Mouse (Mus musculus): ENCODE results near the gene Rps7. TPM values are rescaled to one million over a fixed set of nuclear protein-coding genes. Genes with fewer than 3 reads are reported as not detected.

Gene Rps7
- total RNA-seq, 4 experiments from 2014 or later: 394 to 492 (median 461) TPM

GRCm38 (mm10) chr12:28614401-28614800 is 21.4 kb downstream of the Rps7 start:
- DNase-seq: no peak

DNA sequence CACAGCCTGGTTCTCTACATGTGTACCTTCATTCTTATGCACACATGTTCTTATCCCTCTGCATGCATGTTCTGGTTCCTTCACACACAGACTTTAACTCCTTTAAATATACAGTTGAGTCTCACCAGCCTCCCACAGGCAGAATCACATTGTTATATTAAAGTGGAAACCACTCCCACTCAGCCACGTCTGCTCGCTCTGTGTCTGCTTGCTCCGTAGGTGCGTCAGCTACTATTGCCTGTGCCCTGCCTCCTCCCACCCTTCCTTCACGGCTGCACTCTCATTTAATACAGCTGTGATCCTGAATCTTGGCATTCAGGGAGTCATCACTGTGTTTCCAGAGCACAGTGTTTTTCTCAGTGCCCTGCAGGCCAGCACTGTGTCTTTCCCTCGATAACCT is 23.4 kb downstream of the Rps7 start:
- no peak for DNase-seq

GRCm38 (mm10) chr12:28607546-28608305 is 28.0 kb downstream of the Rps7 start:
- DNase-seq: no peak

- DNase-seq: no peak
Observed at GRCm38 (mm10) chr12:28603494-28603893, 32.3 kb downstream of the Rps7 start.

- DNase-seq: peak; percentile 20
Observed at GRCm38 (mm10) chr12:28602259-28602658, 33.5 kb downstream of the Rps7 start.

DNA sequence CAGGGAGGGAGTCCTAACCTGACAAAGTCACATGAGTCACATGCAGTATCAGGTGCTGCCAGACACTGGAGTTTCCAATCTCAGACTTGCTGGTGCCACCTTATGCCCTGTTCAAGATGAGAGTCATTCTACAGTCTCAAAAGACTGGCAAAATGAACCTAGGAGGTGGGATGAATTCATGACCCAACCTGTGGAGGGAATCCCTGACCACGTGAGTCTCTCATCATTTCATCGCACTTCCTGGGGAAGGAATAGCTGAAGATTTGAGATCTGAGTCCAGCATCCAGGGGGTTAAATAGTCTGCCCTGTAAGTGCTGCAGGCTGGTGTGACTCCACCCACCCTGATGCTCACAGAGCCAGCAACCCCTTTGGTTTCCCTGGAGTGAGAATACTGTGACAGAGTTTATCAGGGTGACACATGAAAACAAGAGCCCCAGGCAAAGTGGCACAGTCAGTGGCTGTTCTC is 37.2 kb downstream of the Rps7 start:
- no peak for DNase-seq

DNA sequence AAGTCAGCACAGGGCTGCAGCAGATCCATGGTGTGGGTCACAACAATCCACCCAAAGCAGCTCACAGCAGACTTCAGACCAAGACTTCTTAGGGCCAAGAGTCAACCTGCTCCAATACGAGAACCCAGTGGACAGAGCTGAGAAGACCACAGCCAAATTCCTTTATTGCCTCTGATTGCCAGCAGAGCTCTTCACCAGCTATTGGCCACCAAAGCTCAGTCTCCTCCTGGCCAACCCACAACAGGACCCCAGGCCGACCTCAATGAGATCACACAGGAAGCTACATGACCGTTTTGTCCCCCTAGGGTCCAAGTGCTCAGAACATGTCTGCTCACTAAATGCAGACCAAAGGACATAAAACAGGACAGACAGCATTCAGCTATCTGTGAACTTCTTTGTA is 37.6 kb downstream of the Rps7 start:
- no peak for DNase-seq

DNA sequence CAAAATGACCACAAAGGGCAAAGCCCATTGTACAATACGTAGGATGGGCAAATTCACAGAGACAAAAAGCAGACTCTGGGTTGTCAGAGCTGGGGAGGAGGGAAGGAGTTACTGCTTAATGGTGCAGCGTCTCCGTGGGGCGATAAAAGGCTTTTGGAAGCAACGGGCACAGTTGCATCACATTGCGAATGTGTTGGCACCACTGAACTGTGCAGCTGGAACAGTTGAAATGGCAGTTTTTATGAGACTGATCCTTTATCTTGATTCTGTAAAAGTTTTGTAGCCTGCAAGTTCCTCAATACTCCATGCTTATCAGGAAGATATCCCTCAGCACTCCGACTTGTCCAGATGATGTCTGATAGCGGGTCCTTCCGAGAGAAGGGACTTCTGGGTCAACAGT is 38.1 kb downstream of the Rps7 start:
- DNase-seq: no peak

- no peak for DNase-seq
Observed at GRCm38 (mm10) chr12:28596851-28597250, 38.9 kb downstream of the Rps7 start.

DNA sequence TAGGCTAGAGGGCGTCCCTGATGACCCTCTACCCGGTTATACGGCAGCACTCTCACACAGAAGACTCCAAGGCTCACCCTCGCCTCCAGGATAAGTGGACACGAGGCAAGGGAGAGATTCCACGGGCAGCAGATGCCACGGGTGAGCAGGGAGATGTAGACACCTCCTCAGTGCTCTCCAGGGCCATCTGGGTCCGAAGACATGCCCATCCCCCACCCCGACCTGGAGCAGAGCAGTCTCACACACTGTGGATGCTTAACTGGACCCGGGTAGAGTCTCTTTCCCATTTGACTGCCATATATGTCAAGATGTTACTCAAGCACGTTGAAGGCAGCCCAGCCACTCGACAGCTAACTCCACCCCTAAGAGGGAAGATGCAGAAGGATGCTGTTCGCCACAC is 45.3 kb downstream of the Rps7 start:
- DNase-seq: no peak

GRCm38 (mm10) chr12:28589090-28589868 is 46.5 kb downstream of the Rps7 start:
- peak; percentile 74 for DNase-seq

- no peak for DNase-seq
Observed at GRCm38 (mm10) chr12:28587949-28588348, 47.8 kb downstream of the Rps7 start.

DNA sequence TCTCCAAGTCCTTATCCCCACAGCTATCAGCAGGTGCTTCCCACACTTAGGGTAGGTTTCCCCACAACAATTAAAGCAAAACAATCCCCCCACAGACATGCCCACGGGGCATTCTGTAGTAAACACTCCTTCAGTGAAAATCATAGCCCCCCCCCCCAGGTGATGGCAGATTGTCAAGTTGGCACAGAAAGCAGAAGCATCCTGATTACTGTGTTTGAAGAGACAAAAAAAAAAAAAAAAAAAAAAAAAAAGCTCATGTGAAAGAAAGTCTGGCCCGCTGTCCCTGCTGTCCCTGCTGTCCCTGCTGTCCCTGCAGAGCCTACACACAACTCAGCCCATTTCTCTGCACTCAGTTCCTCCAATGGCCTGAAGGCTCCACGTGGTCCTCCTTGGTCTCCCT is 51.7 kb downstream of the Rps7 start:
- no peak for DNase-seq

DNA sequence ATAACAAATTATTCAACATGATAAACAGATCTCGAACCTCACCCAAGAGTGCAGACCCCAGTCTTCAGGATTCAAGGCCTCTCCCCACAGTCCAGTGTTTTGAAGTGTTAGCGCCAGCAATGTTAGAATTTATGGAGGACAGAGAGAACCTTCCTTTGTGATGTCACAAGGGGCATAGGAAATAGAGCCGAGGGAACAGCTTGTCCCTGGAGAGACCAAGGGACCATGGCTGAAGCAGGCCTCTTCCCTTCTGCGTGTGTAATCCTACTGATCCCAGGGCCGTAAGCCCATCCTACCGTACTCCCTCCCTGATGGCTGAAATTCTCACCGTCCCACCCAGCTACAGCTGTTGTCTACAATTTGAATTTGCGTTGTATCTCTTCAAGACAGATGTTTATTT is 53.3 kb downstream of the Rps7 start, which contains the start of gene Allc:
TSS of gene Allc (minus strand) at position 101 of the 400 bp plus-strand sequence.
- no peak for DNase-seq

Small RNA genes lying within 50 kb of the gene (microRNA-seq; reads per million reads assigned to microRNA genes)
- 0.18 to 0.67 reads per million in 2 experiments for gene Mir6937

Other genes starting within 250 kb of the Rps7 start
- gene Dcdc2c, start 83.6 kb downstream of the Rps7 start, total RNA-seq (2022): under 1 TPM in 3 of 4 experiments, not detected in 1; 0.27 to 0.55 (median 0.35) TPM
- gene Allc, start 53.4 kb downstream of the Rps7 start, total RNA-seq (2022): not detected
- 1 to 10 TPM; 3.9 to 10.0 (median 7.3) TPM for gene Colec11, start 12.6 kb downstream of the Rps7 start, total RNA-seq (2022)
- 10 to 100 TPM; 14.0 to 20.1 (median 17.2) TPM for gene Rnaseh1, start 13.6 kb upstream of the Rps7 start, total RNA-seq (2022)
- gene Adi1, start 39.3 kb upstream of the Rps7 start, total RNA-seq (2022): 100 to 1,000 TPM in 1 of 4 experiments, 10 to 100 TPM in 3; 83.4 to 109 (median 96.9) TPM
- gene Trappc12, start 114.5 kb upstream of the Rps7 start, total RNA-seq (2022): 10 to 100 TPM; 41.7 to 51.0 (median 46.9) TPM
- gene Eipr1, start 115.8 kb upstream of the Rps7 start, total RNA-seq (2022): 10 to 100 TPM; 25.6 to 27.2 (median 26.4) TPM